Mouse (Mus musculus): ENCODE results near the gene Tmem107. TPM values are rescaled to one million over a fixed set of nuclear protein-coding genes. Genes with fewer than 3 reads are reported as not detected.

Tmem107 gene
- 1 to 10 TPM; 2.6 to 6.6 TPM for total RNA-seq (2023)

DNA sequence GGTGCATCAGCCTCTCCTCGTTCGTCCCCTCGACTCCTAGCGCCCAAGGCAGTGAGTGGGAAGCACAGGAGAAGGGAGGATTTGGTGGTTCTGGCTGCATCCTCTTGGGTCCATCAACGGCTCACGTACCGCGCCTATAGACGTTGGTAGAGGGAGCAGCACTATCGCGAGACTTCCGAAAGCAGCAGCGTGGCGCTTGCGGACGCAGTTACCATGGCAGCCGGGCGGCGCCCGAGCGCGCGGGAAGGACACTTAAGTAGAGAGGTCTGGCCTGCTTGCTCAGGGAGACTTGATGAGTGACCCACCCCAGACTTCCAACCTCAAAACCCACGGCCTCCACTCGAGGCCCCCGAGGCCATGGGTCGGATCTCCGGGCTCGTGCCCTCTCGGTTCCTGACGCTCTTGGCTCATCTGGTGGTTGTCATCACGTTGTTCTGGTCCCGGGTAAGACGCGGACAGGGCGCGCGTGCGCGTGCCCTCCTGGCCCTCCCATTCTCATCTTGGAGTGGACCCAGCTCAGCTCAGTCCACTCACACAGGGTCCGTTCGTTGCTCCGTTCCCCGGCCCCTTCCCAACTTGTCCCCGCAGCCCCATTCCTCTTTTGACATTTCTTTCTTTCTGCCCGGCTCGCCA, at the start of gene Tmem107:
Gene Tmem107 (plus strand): TSS at position 217 of the 633 bp plus-strand sequence.

DNA sequence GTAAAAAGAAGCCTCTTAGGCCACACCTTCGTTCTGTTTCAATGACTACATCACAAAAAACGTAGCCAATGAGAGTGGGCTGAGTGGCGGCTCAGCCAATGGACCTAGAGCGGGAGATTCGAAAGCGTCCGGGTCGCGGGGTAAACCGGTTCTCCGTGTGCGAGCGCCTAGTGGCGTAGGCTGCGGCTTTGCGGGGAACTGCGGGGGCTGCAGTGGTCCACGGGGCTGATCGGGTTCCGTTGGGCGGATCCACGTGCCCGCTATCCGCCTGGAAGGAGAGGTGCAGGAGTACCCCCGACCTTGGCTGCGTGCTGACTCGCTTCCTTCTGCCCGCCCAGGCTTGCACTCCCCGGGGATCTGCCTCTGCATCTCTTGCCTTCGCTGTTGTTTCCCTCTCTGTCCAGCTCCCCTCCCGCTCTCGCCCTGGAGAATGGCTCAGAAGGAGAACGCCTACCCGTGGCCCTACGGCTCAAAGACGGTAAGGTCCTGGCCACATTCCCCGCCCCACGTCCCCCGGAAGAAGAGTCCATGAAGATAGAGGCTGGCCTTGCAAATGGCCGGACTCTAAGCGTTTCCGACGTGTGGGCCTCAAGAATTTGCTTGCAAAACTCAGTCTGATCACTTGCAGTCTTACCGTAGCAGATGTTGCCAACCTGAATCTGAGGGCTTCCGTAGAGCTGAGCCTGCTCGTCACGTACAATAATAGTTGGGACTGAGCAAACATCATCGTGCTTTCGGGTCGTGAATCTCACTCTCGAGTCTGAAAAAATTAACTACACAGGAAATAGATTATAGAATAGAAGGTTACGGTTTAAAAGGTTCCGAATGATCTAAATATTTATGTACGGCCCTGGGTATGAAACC, 24.8 kb upstream of the Tmem107 start, which contains the start of gene Aurkb:
Gene Aurkb (plus strand): TSS at position 117 of the 864 bp plus-strand sequence.

DNA sequence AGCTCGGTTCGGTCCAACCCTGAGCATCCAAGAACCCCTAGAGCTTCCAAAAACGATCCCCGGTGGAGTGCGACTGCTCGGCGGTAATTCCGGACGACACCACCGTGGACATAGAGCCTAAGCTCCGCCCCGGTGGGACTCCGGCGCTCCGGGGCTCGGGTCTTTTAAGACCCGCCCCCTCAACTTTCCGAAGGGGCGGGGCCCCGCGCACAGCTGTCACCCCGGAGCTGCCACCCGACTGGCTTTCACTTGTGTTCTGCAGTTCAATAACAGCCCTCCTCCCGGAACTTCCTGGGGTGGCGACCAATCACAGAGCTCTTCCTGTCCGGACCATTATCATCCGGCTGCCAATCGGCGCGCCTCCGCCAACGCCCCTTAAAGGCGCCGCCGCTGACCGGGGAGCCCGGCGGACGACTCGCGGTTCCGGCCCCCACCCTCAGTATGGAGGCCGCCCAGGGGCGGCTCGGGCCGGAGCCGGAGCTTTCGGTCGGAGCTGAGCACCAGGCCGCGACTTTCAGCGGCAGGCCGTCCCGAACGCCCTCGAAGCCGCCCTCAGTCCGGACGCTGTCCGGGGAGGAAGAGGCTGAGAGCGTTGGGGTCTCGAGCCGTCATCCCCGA, 11.1 kb upstream of the Tmem107 start, which contains the start of gene Borcs6:
Gene Borcs6 (plus strand): TSS at position 361 of the 618 bp plus-strand sequence.

DNA sequence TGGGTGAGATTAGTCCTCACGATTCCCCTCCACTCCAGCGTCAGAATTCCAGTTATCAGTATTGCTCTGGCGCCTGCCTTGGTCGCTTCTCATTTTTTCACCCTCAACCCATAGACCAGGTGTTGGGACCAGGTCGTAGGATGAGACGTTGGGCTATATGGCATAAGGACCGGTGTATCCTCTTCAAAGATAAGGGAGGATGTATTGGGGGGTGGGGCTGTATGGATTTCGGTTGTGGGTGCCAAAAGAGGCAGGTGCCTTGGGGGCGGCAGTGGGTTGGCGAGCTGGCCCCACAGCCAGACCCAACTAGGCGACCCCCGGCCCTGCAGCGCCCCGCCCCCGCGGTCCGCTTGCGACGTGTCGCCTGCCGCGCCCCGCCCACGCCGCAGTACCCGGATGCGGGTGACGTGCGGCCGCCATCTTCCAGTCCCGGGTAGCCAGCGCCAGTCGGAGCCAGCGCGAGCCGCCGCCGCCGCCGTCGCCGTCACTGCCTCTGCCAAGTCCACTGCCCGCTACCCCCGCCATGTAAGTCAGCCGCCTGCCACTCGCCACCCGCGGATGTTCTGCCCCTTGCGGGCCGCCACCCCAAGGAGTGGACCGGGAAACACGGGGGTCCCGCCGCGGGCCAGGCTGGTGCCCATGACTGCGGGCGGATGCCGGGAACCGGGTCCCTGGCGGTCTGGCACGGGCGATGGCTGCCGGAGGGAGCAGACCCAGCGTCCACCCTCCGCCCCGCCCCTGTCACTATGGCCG, 17.7 kb downstream of the Tmem107 start, which contains the start of gene Vamp2:
Gene Vamp2 (plus strand): TSS at position 388 of the 753 bp plus-strand sequence.

DNA sequence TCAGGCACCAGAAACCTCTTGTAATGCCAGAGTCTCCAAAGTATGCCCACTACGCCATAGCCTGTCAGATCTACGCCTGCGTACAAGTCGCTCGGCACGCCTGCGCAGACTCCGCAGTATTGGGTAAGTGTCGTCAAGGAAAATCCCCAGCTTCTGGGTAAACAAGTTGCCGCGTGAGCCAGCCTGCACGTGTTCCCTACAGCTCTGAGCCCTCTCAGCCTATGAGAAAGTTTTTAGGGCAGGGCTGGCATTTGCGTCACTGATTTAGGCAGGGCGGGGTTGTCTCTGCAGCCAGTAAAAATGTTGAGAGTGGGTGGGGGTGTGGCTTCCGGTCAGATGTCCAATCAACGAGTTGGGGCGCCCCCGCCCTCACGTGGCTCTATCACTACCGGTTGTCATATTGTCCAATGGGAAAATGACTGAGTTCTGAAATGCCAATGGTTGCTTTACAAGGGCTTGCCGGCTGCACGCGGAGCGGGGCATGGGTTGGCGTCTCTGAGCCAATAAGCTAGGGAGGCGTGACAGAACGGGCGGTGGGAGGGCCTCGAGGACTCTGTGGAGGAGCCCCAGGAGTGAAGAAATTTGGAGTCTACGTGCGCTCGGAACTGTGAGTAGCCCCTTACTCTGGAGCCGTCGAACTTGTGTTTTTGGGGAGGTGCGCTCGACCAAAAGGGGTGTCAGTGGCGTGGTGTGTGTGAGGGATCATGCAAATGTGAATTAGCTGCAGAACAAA, 24.3 kb downstream of the Tmem107 start, which contains the start of gene Per1:
Gene Per1 (plus strand): TSS at position 521 of the 733 bp plus-strand sequence.

DNA sequence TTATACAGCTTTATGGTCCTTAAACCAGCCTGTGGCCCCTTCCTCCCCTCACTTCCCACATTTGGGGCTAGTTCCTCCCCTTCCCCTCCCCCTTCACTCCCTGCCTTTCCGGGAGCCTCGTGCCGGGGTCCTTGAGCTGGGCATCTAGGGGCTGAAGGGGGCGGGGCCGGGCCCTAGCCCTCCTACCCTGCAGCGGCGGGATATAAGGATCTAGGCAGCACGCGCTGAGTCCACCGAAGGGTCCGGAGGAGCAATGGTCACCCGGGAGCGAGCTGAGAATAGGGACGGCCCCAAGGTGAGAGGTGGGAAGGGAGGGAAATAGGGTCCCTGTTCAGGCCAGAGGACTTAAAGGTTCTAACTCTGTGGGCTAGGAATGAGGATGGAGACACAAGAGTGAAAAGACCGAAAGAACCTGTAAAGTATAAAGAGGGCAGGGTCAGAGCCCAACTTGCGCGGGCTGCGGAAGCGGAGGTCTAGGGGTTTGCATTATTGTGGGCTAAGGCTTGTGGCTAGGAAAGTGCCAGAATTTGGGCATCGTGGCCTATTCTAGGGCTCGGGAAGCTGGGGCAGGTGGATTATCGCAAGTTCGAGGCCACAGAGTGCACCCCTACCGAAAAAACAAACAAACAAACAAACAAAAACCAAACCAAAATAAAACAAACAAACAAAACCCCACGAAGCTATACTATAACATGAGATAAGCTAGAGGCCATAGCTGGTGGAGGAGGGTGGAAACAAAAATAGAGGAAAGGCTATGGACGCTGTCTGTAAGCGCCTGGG, 49.8 kb downstream of the Tmem107 start, which contains the start of gene Hes7:
Gene Hes7 (plus strand): TSS at position 184 of the 780 bp plus-strand sequence.

DNA sequence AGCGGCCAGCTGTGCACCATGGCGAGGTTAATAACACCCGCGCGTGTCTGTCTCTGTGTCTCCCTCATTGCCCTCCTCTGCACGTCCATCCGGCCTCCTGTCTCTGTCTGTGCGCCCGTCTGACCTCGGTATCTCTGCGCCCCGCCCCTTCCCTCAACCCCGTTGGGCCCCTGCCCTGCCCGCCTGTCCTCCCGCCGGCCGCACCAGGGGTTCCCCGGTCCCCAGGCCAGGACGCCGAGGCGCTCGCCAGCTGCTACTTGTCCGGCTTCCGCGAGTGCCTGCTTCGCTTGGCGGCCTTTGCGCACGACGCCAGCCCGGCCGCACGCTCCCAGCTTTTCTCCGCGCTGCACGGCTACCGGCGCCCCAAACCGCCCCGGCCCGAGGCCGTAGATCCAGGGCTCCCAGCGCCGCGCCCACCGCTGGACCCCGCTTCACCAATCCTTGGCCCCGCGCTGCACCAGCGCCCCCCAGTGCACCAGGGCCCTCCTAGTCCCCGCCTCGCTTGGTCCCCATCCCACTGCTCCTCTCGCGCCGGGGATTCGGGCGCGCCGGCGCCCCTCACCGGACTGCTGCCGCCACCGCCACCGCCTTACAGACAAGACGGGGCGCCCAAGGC, 51.8 kb downstream of the Tmem107 start, which contains the start of gene 9130213A22Rik:
Gene 9130213A22Rik (minus strand): TSS at position 254 of the 616 bp plus-strand sequence.

Other genes starting within 250 kb of the Tmem107 start
- 100 to 1,000 TPM; 177 to 183 TPM for gene Ndel1, start 198.9 kb upstream of the Tmem107 start, total RNA-seq (2023)
- gene Rnf222, start 182.3 kb upstream of the Tmem107 start, total RNA-seq (2023), result not detected
- 100 to 1,000 TPM; 819 to 898 TPM for gene Rpl26, start 169.2 kb upstream of the Tmem107 start, total RNA-seq (2023)
- not detected for gene Odf4, start 143.7 kb upstream of the Tmem107 start, total RNA-seq (2023)
- gene Arhgef15, start 113.3 kb upstream of the Tmem107 start, total RNA-seq (2023), result under 1 TPM in 1 of 2 experiments, not detected in 1; 0.18 TPM
- 1 to 10 TPM; 2.2 to 2.8 TPM for gene Slc25a35, start 102.7 kb upstream of the Tmem107 start, total RNA-seq (2023)
- gene Rangrf, start 95.6 kb upstream of the Tmem107 start, total RNA-seq (2023), result 1 to 10 TPM; 3.1 to 5.0 TPM
- 10 to 100 TPM; 18.0 to 20.8 TPM for gene Pfas, start 62.3 kb upstream of the Tmem107 start, total RNA-seq (2023)
- gene Ctc1, start 54.9 kb upstream of the Tmem107 start, total RNA-seq (2023), result 10 to 100 TPM; 30.6 to 33.8 TPM
- 10 to 100 TPM; 83.0 to 89.7 TPM for gene Aurkb, start 25.2 kb upstream of the Tmem107 start, total RNA-seq (2023)
- gene Borcs6, start 11.1 kb upstream of the Tmem107 start, total RNA-seq (2023), result 10 to 100 TPM; 35.9 to 39.8 TPM
- 100 to 1,000 TPM; 188 to 209 TPM for gene Vamp2, start 17.7 kb downstream of the Tmem107 start, total RNA-seq (2023)
- gene Per1, start 24.4 kb downstream of the Tmem107 start, total RNA-seq (2023), result 100 to 1,000 TPM; 327 to 350 TPM
- not detected for gene Hes7, start 49.6 kb downstream of the Tmem107 start, total RNA-seq (2023)
- not detected for gene 9130213A22Rik, start 51.8 kb downstream of the Tmem107 start, total RNA-seq (2023)
- gene Aloxe3, start 55.1 kb downstream of the Tmem107 start, total RNA-seq (2023), result not detected
- not detected for gene Alox12b, start 86.2 kb downstream of the Tmem107 start, total RNA-seq (2023)
- under 1 TPM; 0.22 to 0.24 TPM for gene Alox8, start 127.0 kb downstream of the Tmem107 start, total RNA-seq (2023)
- not detected for gene Gucy2e, start 166.2 kb downstream of the Tmem107 start, total RNA-seq (2023)